Mouse (Mus musculus) liver, postnatal 0 days (tissue): ENCODE results near the gene Kdelr3.

Experiments used
- CTCF ChIP-seq: sonication (generic); IDR thresholded peaks from 2 replicates; pipeline ENCODE4 v1.5.1; 2016; ENCODE audit warnings: antibody characterized with exemption, low read depth
- EP300 ChIP-seq: IDR thresholded peaks from 2 replicates; pipeline ENCODE4 v1.6.1; 2016; ENCODE audit warnings: antibody characterized with exemption, low read depth, mild to moderate bottlenecking

GRCm38 (mm10) chr15:79481181-79481688 lies 35.0 kb upstream of the Kdelr3 start:
- no peak for TF ChIP-seq CTCF
- TF ChIP-seq EP300: no peak
